Mouse (Mus musculus): ENCODE measurements around the gene Ptn.

GRCm38 (mm10) chr6:36857627-36858257, 47.7 kb upstream of the Ptn start:
- TF ChIP-seq EP300 (IDR thresholded peaks at IDR 0.05; ENCODE audit: low read length) (no peak), JUND (conservative IDR thresholded peaks at IDR 0.05; ENCODE audit: low read depth, low read length) (no peak), UBTF (IDR thresholded peaks at IDR 0.05; ENCODE audit: low read depth, low read length) (no peak), MXI1 (IDR thresholded peaks at IDR 0.05; ENCODE audit: low read depth, low read length) (no peak), ETS1 (conservative IDR thresholded peaks at IDR 0.05; ENCODE audit: low read depth, low read length) (no peak), CHD1 (IDR thresholded peaks at IDR 0.05; ENCODE audit: low read depth, low read length) (no peak), ZC3H11A (IDR thresholded peaks at IDR 0.05; ENCODE audit: low read depth, low read length) (no peak), CTCF (conservative IDR thresholded peaks at IDR 0.05 in 1 of 2, IDR thresholded peaks at IDR 0.05 in 1 of 2; ENCODE audit: low read depth in 2 of 2, low read length in 2 of 2) (no peak), MAX (IDR thresholded peaks at IDR 0.05; ENCODE audit: low read length) (no peak), TBP (conservative IDR thresholded peaks at IDR 0.05; ENCODE audit: low read depth, low read length) (no peak), ELF1 (IDR thresholded peaks at IDR 0.05; ENCODE audit: low read depth, low read length) (no peak)
